Mouse (Mus musculus) ES-Bruce4 (cell line): ENCODE results near the gene Ift122. TPM values are rescaled to one million over a fixed set of nuclear protein-coding genes. Genes with fewer than 3 reads are reported as not detected.

Source experiments
- H3K27ac ChIP-seq: 2 replicates; pipeline ENCODE4 v1.5.1; 2012; ENCODE audit warnings: low read length, inconsistent platforms; ENCODE audit not compliant: insufficient read depth
- H3K27me3 ChIP-seq: 2 replicates; pipeline ENCODE4 v1.6.1; 2012; ENCODE audit warnings: mild to moderate bottlenecking, low read length, inconsistent platforms; ENCODE audit not compliant: control insufficient read depth, poor library complexity, insufficient read depth, severe bottlenecking
- H3K36me3 ChIP-seq: 2 replicates; pipeline ENCODE4 v1.6.1; 2012; ENCODE audit warnings: inconsistent platforms, mild to moderate bottlenecking, low read length, moderate library complexity; ENCODE audit not compliant: control insufficient read depth, poor library complexity, insufficient read depth, severe bottlenecking
- H3K4me1 ChIP-seq: one replicate; pipeline ENCODE4 v1.8.1; 2011; ENCODE audit warnings: low read length; ENCODE audit not compliant: control insufficient read depth, insufficient read depth
- H3K4me3 ChIP-seq: 2 replicates; pipeline ENCODE4 v1.5.1; 2011; ENCODE audit warnings: low read depth, mild to moderate bottlenecking, low read length
- H3K9ac ChIP-seq: 2 replicates; pipeline ENCODE4 v1.6.1; 2012; ENCODE audit warnings: low read depth, mild to moderate bottlenecking, inconsistent platforms; ENCODE audit not compliant: poor library complexity, severe bottlenecking
- H3K9me3 ChIP-seq: replicated peaks from 2 replicates; pipeline ENCODE4 v1.6.1; 2012; ENCODE audit warnings: mild to moderate bottlenecking, low read length, inconsistent platforms; ENCODE audit not compliant: control insufficient read depth, poor library complexity, insufficient read depth, severe bottlenecking
- CTCF ChIP-seq: IDR thresholded peaks from one replicate; pipeline ENCODE4 v1.8.1; 2011; ENCODE audit warnings: low read depth, low read length
- EP300 ChIP-seq: IDR thresholded peaks from 2 replicates; pipeline ENCODE4 v1.6.1; 2011; ENCODE audit warnings: low read depth, low read length; ENCODE audit not compliant: insufficient read depth
- POLR2A ChIP-seq: IDR thresholded peaks from one replicate; pipeline ENCODE4 v1.8.1; 2011; ENCODE audit warnings: low read length; ENCODE audit not compliant: insufficient read depth
- polyA plus RNA-seq: library from polyadenylated mRNA; stranded (reverse); fragments of >200 nt; gene quantifications from 2 replicates; pipeline ENCODE4 v1.2.4, GENCODE M21; 2011; ENCODE audit warnings: low read depth; ENCODE audit not compliant: missing spikeins, insufficient read depth, insufficient read length

Gene Ift122
- polyA plus RNA-seq, 1 experiment, result 17.1 TPM

- peak; percentile 8 for TF ChIP-seq CTCF
- no peak for TF ChIP-seq EP300
- no peak overlapping the region for H3K4me3 ChIP-seq
- H3K27me3 ChIP-seq, result no peaks in the 10 kb centered on the region
- no peaks in the 10 kb centered on the region for H3K9me3 ChIP-seq
- H3K4me1 ChIP-seq, result no peaks in the 10 kb centered on the region
- peaks cover 6% of the 10 kb centered on the region for H3K36me3 ChIP-seq
- H3K9ac ChIP-seq, result no peak overlapping the region
- H3K27ac ChIP-seq, result no peak overlapping the region
These were observed 1.2 kb downstream of the Ift122 start for GRCm38 (mm10) chr6:115854432-115854831.

- no peaks in the 10 kb centered on the region for H3K27me3 ChIP-seq
These were observed 2.6 kb downstream of the Ift122 start for GRCm38 (mm10) chr6:115855733-115856360.

GRCm38 (mm10) chr6:115856361-115856745 lies 3.1 kb downstream of the Ift122 start:
- no peak overlapping the region for H3K4me3 ChIP-seq
- H3K27ac ChIP-seq, result no peak overlapping the region
- no peaks in the 10 kb centered on the region for H3K4me1 ChIP-seq
- H3K9me3 ChIP-seq, result no peaks in the 10 kb centered on the region
- no peak for TF ChIP-seq EP300
- no peak for TF ChIP-seq CTCF
- TF ChIP-seq POLR2A, result no peak
- H3K36me3 ChIP-seq, result no peaks in the 10 kb centered on the region
- no peaks in the 10 kb centered on the region for H3K27me3 ChIP-seq
- H3K9ac ChIP-seq, result no peak overlapping the region

More at GRCm38 (mm10) chr6:115855733-115856360, 2.6 kb downstream of the Ift122 start:
- no peaks in the 10 kb centered on the region for H3K9me3 ChIP-seq
- H3K4me3 ChIP-seq, result no peak overlapping the region
- no peak overlapping the region for H3K9ac ChIP-seq
- H3K36me3 ChIP-seq, result no peaks in the 10 kb centered on the region
- H3K27ac ChIP-seq, result no peak overlapping the region
- TF ChIP-seq POLR2A, result no peak
- TF ChIP-seq CTCF, result no peak
- no peak for TF ChIP-seq EP300
- no peaks in the 10 kb centered on the region for H3K4me1 ChIP-seq

GRCm38 (mm10) chr6:115859258-115859657 lies 6.0 kb downstream of the Ift122 start:
- Histone ChIP-seq H3K4me1 (no peaks in the 10 kb centered on the region), H3K4me3 (no peak overlapping the region), H3K9ac (no peak overlapping the region), H3K9me3 (no peaks in the 10 kb centered on the region), H3K27me3 (no peaks in the 10 kb centered on the region), H3K36me3 (no peaks in the 10 kb centered on the region), H3K27ac (no peak overlapping the region)
- TF ChIP-seq POLR2A, result no peak
- no peak for TF ChIP-seq EP300
- no peak for TF ChIP-seq CTCF

GRCm38 (mm10) chr6:115860027-115860556 lies 6.8 kb downstream of the Ift122 start:
- no peak overlapping the region for H3K4me3 ChIP-seq
- H3K27me3 ChIP-seq, result no peaks in the 10 kb centered on the region
- no peaks in the 10 kb centered on the region for H3K4me1 ChIP-seq
- no peaks in the 10 kb centered on the region for H3K9me3 ChIP-seq
- H3K36me3 ChIP-seq, result no peaks in the 10 kb centered on the region
- H3K27ac ChIP-seq, result no peak overlapping the region
- H3K9ac ChIP-seq, result no peak overlapping the region
- TF ChIP-seq POLR2A (no peak), CTCF (no peak), EP300 (no peak)

GRCm38 (mm10) chr6:115863340-115863841 lies 10.1 kb downstream of the Ift122 start:
- no peaks in the 10 kb centered on the region for H3K4me1 ChIP-seq
- no peak overlapping the region for H3K9ac ChIP-seq
- H3K4me3 ChIP-seq, result no peak overlapping the region
- H3K27ac ChIP-seq, result no peak overlapping the region
- TF ChIP-seq CTCF, result no peak
- no peak for TF ChIP-seq POLR2A
- H3K27me3 ChIP-seq, result no peaks in the 10 kb centered on the region
- no peaks in the 10 kb centered on the region for H3K9me3 ChIP-seq
- no peaks in the 10 kb centered on the region for H3K36me3 ChIP-seq
